Mouse (Mus musculus): ENCODE measurements around the gene Supt3.

- TF ChIP-seq FLI1 (IDR thresholded peaks at IDR 0.05; ENCODE audit: low read length) (no peak), GATA1 (IDR thresholded peaks at IDR 0.05; ENCODE audit: borderline replicate concordance, low read length) (no peak)
Observed at GRCm38 (mm10) chr17:45128611-45129010, 351.7 kb downstream of the Supt3 start.
